Mouse (Mus musculus): Measurements from ENCODE around the gene Mlkl. TPM values are rescaled to one million over a fixed set of nuclear protein-coding genes. Genes with fewer than 3 reads are reported as not detected.
"Not testable (repeated sequence)": the region's sequence is repeated elsewhere in the genome, so short reads cannot be mapped to it uniquely, and the experiment has no call there.

The Mlkl gene
- polyA plus RNA-seq, 1 experiment from 2014 or later: 3.1 TPM

- H3K4me1 ChIP-seq (replicated peaks; ENCODE audit: insufficient read depth, low read length): no peaks in the 10 kb centered on the region
- H3K27ac ChIP-seq: no peak overlapping the region
- DNase-seq (ENCODE audit: low spot score) (peak; percentile 29), ATAC-seq (replicated peaks; ENCODE audit: low FRiP score, low read depth) (no peak)
- no peak overlapping the region for H3K4me2 ChIP-seq (ENCODE audit: low read length)
- WGBS: 27% methylated on average over 5 of the region's 5 CpGs
- H3K27me3 ChIP-seq (ENCODE audit: insufficient read depth, low read length): no peaks in the 10 kb centered on the region
- no peak overlapping the region for H3K9ac ChIP-seq (ENCODE audit: low read depth, low read length)
- no peaks in the 10 kb centered on the region for H3K9me3 ChIP-seq (replicated peaks; ENCODE audit: low read length)
- no peaks in the 10 kb centered on the region for H3K36me3 ChIP-seq (ENCODE audit: insufficient read depth, low read length)
- TF ChIP-seq CTCF (IDR thresholded peaks at IDR 0.05; ENCODE audit: low read depth): no peak
- no peak overlapping the region for H3K4me3 ChIP-seq (replicated peaks; ENCODE audit: low read depth, low read length)
Observed at GRCm38 (mm10) chr8:111305031-111305730, 32.8 kb downstream of the Mlkl start.

GRCm38 (mm10) chr8:111304359-111304758, 33.6 kb downstream of the Mlkl start:
- Histone ChIP-seq H3K9ac (ENCODE audit: low read depth, low read length) (no peak overlapping the region), H3K27me3 (ENCODE audit: insufficient read depth, low read length) (no peaks in the 10 kb centered on the region), H3K27ac (no peak overlapping the region), H3K4me1 (replicated peaks; ENCODE audit: insufficient read depth, low read length) (no peaks in the 10 kb centered on the region), H3K36me3 (ENCODE audit: insufficient read depth, low read length) (no peaks in the 10 kb centered on the region), H3K4me2 (ENCODE audit: low read length) (no peak overlapping the region), H3K9me3 (replicated peaks; ENCODE audit: low read length) (no peaks in the 10 kb centered on the region), H3K4me3 (replicated peaks; ENCODE audit: low read depth, low read length) (no peak overlapping the region)
- TF ChIP-seq CTCF (IDR thresholded peaks at IDR 0.05; ENCODE audit: low read depth): no peak
- no peak for DNase-seq (ENCODE audit: low spot score)
- 93% methylated on average over 3 of the region's 3 CpGs for WGBS
- ATAC-seq (replicated peaks; ENCODE audit: low FRiP score, low read depth): no peak

GRCm38 (mm10) chr8:111303076-111303803, 34.7 kb downstream of the Mlkl start:
- not testable (repeated sequence) for H3K4me1 ChIP-seq (replicated peaks; ENCODE audit: insufficient read depth, low read length); ATAC-seq (replicated peaks; ENCODE audit: low FRiP score, low read depth); H3K27me3 ChIP-seq (ENCODE audit: insufficient read depth, low read length); H3K4me2 ChIP-seq (ENCODE audit: low read length); H3K9ac ChIP-seq (ENCODE audit: low read depth, low read length); DNase-seq (ENCODE audit: low spot score); H3K27ac ChIP-seq; H3K36me3 ChIP-seq (ENCODE audit: insufficient read depth, low read length); H3K9me3 ChIP-seq (replicated peaks; ENCODE audit: low read length); H3K4me3 ChIP-seq (replicated peaks; ENCODE audit: low read depth, low read length)
- 81% methylated on average over 5 of the region's 5 CpGs for WGBS

GRCm38 (mm10) chr8:111300597-111301546, 37.1 kb downstream of the Mlkl start:
- no peak for DNase-seq (ENCODE audit: low spot score)
- no peaks in the 10 kb centered on the region for H3K27me3 ChIP-seq (ENCODE audit: insufficient read depth, low read length)
- no peak for ATAC-seq (replicated peaks; ENCODE audit: low FRiP score, low read depth)
- no peak overlapping the region for H3K9ac ChIP-seq (ENCODE audit: low read depth, low read length)
- no peaks in the 10 kb centered on the region for H3K9me3 ChIP-seq (replicated peaks; ENCODE audit: low read length)
- H3K4me2 ChIP-seq (ENCODE audit: low read length): peak overlapping the region; percentile 40; the same call in 1 of the 2 replicates
- TF ChIP-seq CTCF (IDR thresholded peaks at IDR 0.05; ENCODE audit: low read depth): peak; percentile 33; the same call in 1 of the 2 replicates
- 67% methylated on average over 11 of the region's 11 CpGs for WGBS
- H3K4me1 ChIP-seq (replicated peaks; ENCODE audit: insufficient read depth, low read length): no peaks in the 10 kb centered on the region
- H3K4me3 ChIP-seq (replicated peaks; ENCODE audit: low read depth, low read length): peak overlapping the region; percentile 93; the same call in 1 of the 2 replicates
- no peak overlapping the region for H3K27ac ChIP-seq
- 0 out of 2 replicates have a peak, but pooled peaks cover 9% of the 10 kb centered on the region for H3K36me3 ChIP-seq (ENCODE audit: insufficient read depth, low read length)

- H3K36me3 ChIP-seq (ENCODE audit: insufficient read depth, low read length): 0 out of 2 replicates have a peak, but pooled peaks cover 11% of the 10 kb centered on the region
- ATAC-seq (replicated peaks; ENCODE audit: low FRiP score, low read depth) (peak; percentile 99), DNase-seq (ENCODE audit: low spot score) (peak; percentile 99)
- H3K4me3 ChIP-seq (replicated peaks; ENCODE audit: low read depth, low read length): peak within 1 kb of the TSS; percentile 93
- peak within 1 kb of the TSS; percentile 89 for H3K9ac ChIP-seq (ENCODE audit: low read depth, low read length)
- H3K9me3 ChIP-seq (replicated peaks; ENCODE audit: low read length): no peaks in the 10 kb centered on the region
- H3K27me3 ChIP-seq (ENCODE audit: insufficient read depth, low read length): no peaks in the 10 kb centered on the region
- peak; percentile 55 for TF ChIP-seq CTCF (IDR thresholded peaks at IDR 0.05; ENCODE audit: low read depth)
- no peaks in the 10 kb centered on the region for H3K4me1 ChIP-seq (replicated peaks; ENCODE audit: insufficient read depth, low read length)
- under 1% methylated on average over 65 of the region's 67 CpGs for WGBS
- H3K4me2 ChIP-seq (ENCODE audit: low read length): peak within 1 kb of the TSS; percentile 68
- peak within 1 kb of the TSS; percentile 93 for H3K27ac ChIP-seq
Observed at GRCm38 (mm10) chr8:111299821-111300568, 38.0 kb downstream of the Mlkl start, which contains the start of gene Rfwd3. TSS of gene Rfwd3 (minus strand) at chr8:111300222.
